Mouse (Mus musculus): Measurements from ENCODE around the gene 1700025B11Rik.
"Not testable (repeated sequence)": the region's sequence is repeated elsewhere in the genome, so short reads cannot be mapped to it uniquely, and the experiment has no call there.

Gene 1700025B11Rik

GRCm38 (mm10) chr15:77561792-77562191, at the start of gene 1700025B11Rik:
1700025B11Rik (minus strand) TSS chr15:77561892.
- no peak for DNase-seq (ENCODE audit: extremely low spot score, low read depth, low spot score)

GRCm38 (mm10) chr15:77606069-77606468, 44.4 kb upstream of the 1700025B11Rik start:
- DNase-seq (ENCODE audit: extremely low spot score, low read depth, low spot score): no peak

GRCm38 (mm10) chr15:77598958-77599357, 37.3 kb upstream of the 1700025B11Rik start, which contains the start of gene Gm36245:
Gm36245 (plus strand) TSS chr15:77599258.
- DNase-seq (ENCODE audit: extremely low spot score, low read depth, low spot score): no peak

- no peak for DNase-seq (ENCODE audit: extremely low spot score, low read depth, low spot score)
Measured at GRCm38 (mm10) chr15:77598429-77598828, 36.7 kb upstream of the 1700025B11Rik start.

GRCm38 (mm10) chr15:77595961-77596360, 34.3 kb upstream of the 1700025B11Rik start, which contains the start of gene Apol10b:
Apol10b (minus strand) TSS chr15:77596125.
- no peak for DNase-seq (ENCODE audit: extremely low spot score, low read depth, low spot score)

- DNase-seq (ENCODE audit: extremely low spot score, low read depth, low spot score): no peak
Measured at GRCm38 (mm10) chr15:77593557-77593956, 31.9 kb upstream of the 1700025B11Rik start.

GRCm38 (mm10) chr15:77590881-77591280, 29.2 kb upstream of the 1700025B11Rik start:
- no peak for DNase-seq (ENCODE audit: extremely low spot score, low read depth, low spot score)

- no peak for DNase-seq (ENCODE audit: extremely low spot score, low read depth, low spot score)
Measured at GRCm38 (mm10) chr15:77588981-77589380, 27.3 kb upstream of the 1700025B11Rik start.

GRCm38 (mm10) chr15:77587026-77587425, 25.3 kb upstream of the 1700025B11Rik start:
- no peak for DNase-seq (ENCODE audit: extremely low spot score, low read depth, low spot score)

- no peak for DNase-seq (ENCODE audit: extremely low spot score, low read depth, low spot score)
Measured at GRCm38 (mm10) chr15:77581681-77582080, 20.0 kb upstream of the 1700025B11Rik start.

- no peak for DNase-seq (ENCODE audit: extremely low spot score, low read depth, low spot score)
Measured at GRCm38 (mm10) chr15:77579311-77579710, 17.6 kb upstream of the 1700025B11Rik start.

GRCm38 (mm10) chr15:77578801-77579200, 17.1 kb upstream of the 1700025B11Rik start:
- DNase-seq (ENCODE audit: extremely low spot score, low read depth, low spot score): no peak

- no peak for DNase-seq (ENCODE audit: extremely low spot score, low read depth, low spot score)
Measured at GRCm38 (mm10) chr15:77563219-77563618, 1.5 kb upstream of the 1700025B11Rik start.

GRCm38 (mm10) chr15:77539221-77539620, 22.5 kb downstream of the 1700025B11Rik start:
- DNase-seq (ENCODE audit: extremely low spot score, low read depth, low spot score): not testable (repeated sequence)

GRCm38 (mm10) chr15:77533216-77533615, 28.5 kb downstream of the 1700025B11Rik start, which contains the start of gene Apol7c:
Apol7c (minus strand) TSS chr15:77533316.
- DNase-seq (ENCODE audit: extremely low spot score, low read depth, low spot score): no peak

- not testable (repeated sequence) for DNase-seq (ENCODE audit: extremely low spot score, low read depth, low spot score)
Measured at GRCm38 (mm10) chr15:77523186-77523843, 38.4 kb downstream of the 1700025B11Rik start.

- not testable (repeated sequence) for DNase-seq (ENCODE audit: extremely low spot score, low read depth, low spot score)
Measured at GRCm38 (mm10) chr15:77520596-77520995, 41.1 kb downstream of the 1700025B11Rik start.
